Mouse (Mus musculus) frontal cortex, postnatal 25 days (tissue): Measurements from ENCODE around the gene Ano8.
A peak's percentile ranks its signal among the peaks of the same experiment; 100 is the strongest.

ENCODE experiments used
- DNase-seq, 2 experiments: peaks; one replicate each; pipeline ENCODE4 v3.0.0; 2022; ENCODE audit warnings: low spot score in 2 of 2

The Ano8 gene

DNA sequence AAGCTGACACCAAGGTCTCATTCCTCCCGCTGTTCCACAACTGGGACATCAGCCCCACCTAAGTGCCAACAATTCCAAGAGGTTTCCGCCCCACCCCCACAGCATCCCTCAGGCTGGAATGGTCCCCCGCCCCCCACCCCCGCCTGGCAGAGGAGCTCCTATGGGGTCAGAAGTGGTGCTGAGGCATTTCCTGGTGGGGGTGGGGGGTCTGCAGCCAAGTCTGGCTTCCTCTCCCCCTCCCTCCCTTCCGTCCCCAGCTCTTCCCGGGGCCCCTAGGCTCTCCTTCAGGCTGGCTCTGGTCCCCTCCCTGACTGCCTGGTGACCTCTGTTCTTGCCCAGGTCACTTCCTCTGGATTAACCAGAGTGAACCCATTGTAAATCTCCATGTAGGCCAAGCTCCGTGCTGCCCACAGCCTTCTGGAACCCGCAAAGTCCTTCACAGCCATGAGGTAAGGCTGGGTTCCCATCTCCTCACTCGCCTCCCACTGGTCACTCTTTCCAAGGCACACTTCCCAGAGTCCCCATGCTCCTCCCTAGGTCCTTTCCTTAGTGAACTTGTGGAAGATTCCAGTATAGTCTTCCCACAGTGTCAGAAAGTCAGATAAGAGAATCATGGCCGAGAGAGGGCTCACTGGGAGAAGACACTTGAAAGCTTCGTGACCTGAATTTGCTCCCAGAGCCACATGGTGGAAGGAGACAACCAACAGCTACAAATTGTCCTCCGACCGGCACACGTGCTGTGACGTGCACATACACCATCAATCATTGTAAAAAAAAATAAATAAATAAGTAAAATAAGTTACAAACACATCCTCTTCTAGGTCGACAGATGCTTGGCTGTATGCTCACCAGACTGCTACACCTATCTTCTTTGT is 13.3 kb upstream of the Ano8 start:
- DNase-seq: no peak

DNA sequence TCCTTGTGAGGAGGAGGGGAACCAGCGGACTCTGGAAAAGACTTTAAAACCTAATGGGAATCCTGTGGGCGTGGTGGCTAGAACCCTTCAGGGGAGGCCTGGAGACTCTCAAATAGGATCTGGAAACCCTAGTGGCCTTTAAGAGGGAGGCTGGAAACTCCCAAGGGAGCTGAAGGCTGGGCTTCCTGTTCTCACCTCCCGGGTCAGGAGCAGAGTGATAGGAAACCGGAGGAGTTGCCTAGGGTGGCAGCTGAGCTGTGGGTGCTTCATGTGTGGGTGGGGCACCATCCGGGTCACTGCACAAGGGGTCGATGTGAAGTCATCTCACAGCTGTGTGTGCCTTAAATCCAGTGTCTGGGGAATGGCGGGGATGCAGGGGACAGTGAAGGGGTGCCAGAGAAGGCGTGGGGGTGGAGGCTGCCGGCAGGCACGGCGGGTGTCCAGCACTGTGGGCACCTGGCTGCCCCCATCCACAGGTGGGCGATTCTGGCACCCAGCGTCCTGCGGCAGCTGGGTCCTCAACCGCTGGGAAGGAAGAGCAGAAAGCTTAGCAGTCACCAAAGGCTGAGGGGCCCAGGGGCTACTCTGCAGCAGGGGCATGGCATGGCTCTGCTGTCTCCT is 12.2 kb upstream of the Ano8 start:
- no peak for DNase-seq

GRCm38 (mm10) chr8:71497077-71497645 is 11.4 kb upstream of the Ano8 start:
- DNase-seq: no peak

- no peak for DNase-seq
These were observed 10.7 kb upstream of the Ano8 start for GRCm38 (mm10) chr8:71496481-71496880.

DNA sequence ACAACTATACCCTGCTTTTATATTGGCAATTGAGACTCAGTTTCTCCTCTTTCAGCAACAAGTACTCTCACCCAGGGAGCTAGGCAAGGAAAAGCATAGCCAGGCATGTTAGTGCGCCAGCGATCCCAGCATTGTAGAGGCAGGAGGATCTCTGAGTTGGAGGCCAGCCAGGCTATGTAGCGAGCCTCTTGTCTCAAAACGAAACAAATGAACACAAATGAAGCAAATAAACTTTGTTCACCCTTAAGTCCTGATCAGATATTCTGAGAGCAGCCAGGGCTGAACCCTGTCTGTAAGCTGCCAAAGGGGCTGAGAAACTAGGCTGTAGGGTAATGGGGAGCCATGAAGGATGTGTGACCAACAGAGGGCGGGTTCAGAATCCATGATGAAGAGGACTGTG is 10.0 kb upstream of the Ano8 start:
- no peak for DNase-seq

GRCm38 (mm10) chr8:71495039-71495438 is 9.3 kb upstream of the Ano8 start:
- DNase-seq: peak; percentile 63 to 68

DNA sequence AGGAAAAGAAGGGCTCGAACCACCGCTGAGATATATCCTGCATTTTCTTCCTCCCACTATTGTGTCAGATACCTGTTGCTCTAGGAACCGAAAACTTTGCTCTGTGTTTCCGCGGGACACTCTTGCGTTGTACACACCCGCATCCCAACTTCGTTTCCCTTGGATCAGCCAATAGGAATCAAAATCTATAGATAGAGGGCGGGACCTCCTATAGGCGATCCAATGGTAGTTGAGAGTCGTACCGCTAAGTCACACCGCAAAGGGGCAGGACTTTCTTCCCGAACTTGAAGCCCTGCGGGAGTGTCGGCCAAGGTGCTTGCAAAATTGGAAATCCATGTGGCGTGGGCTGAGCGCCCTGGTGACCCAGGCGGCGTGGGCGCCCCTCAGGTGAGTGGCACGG is 2.7 kb upstream of the Ano8 start:
- peak in 1 of 2 experiments; percentile 75 for DNase-seq

DNA sequence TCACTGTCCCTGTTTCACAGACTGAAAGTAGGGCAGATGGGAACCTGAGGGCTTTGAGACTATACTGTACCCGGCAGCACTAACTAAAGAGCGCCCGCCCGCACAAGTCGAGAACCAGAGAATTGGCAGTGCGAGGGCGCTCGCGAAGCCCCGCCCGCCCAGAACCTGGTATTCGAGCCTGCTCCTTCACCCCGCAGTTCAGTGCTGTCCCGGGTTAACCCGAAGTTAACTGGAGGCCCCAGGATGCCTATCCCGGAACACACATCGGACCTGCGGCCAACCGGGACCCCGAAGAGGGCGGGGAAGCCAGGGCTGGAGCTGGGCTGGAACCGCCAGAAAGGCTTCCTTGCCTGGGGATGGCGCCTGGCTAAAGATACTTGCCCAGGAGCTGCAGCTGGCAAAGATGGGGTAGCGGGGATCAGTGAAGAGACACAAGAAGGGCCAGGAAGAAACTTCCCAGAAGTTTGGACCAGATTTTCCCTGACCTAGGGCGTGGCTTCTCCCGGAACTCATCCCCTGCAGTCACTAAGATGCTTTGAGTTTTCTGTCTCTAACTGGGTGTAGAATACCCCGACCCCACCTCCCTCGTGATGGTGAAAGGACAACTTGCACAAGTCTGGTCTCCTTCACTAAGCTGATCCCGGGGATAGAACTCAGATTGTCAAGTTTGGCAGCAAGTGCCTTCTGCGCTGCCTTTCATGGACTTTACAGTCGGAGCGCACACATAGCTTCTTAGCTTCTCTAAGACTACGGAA is 2.1 kb upstream of the Ano8 start, which contains the start of gene Gtpbp3:
TSS of gene Gtpbp3 (plus strand) at position 413 of the 755 bp plus-strand sequence.
- DNase-seq: peak; percentile 58 to 68

DNA sequence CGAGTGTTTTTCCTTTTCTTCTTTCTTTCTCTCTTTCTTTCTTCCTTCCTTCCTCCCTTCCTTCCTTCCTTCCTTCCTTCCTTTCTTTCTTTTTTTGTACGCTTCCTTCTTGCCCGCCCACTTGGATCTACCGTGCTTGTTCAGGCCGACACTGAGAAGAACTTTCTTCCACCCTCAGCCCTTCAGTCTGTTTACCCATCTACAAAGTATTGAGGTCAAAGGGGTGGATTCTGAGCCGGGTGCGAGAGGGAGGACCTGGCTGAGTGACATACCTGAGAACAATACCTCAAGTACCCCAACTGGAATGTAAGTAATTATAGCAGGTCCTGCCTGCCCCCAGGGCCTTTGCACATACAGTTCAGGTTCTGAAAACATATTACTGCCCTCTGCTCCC is 370 bp upstream of the Ano8 start:
- DNase-seq: no peak

GRCm38 (mm10) chr8:71484736-71485135 is 1.0 kb downstream of the Ano8 start:
- DNase-seq: no peak

DNA sequence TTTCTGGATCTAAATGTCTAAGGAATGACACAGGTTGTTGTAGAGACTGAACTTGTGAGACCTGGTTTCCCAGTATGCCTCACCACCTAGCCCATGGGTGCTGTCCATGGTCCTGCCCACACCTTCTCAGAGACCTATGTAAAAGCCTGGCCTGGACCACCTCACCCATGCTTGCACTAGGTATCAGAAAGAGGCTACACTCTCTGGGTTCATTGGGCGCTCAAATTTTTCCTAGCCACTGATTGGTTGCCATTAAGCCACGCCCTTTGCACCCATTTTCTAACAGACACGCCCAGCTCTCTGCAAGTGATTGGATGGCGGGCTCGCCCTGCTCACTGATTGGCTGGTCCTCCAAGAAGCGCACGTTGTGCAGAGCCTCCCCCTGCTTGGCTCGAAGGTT is 1.8 kb downstream of the Ano8 start:
- DNase-seq: no peak

GRCm38 (mm10) chr8:71478943-71479342 is 6.8 kb downstream of the Ano8 start:
- DNase-seq: no peak

DNA sequence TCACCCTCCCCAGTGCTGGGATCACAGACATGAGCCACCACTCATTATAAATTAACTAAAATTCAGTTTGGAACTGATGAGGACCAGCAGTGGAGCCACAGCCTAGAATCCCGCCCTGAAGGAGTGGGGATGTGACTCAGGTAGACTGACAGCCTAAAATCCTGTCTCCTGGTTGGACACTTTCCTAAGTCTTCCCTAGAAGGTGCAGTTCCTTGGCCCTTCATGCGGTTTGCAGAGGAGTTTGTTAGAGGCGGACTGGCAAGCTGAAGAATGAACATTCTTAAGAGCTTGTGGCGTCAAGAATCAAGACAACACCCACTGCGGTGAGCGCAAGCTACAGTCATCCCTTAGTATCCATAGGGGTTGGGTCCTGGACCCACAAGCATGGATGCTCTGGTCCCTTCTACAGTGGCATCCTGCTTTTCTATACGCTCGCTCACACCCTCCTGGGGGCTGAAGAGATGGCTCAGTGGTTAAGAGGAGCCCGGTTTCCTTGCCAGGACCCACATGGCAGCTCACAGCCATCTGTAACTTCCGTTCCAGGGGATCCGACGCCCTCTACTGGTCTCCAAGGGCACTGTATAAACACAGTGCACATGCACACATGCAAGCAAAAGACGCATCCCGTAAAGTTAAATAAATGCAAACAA is 8.4 kb downstream of the Ano8 start:
- DNase-seq: no peak

- DNase-seq: peak in 1 of 2 experiments; percentile 64
These were observed 9.4 kb downstream of the Ano8 start for GRCm38 (mm10) chr8:71476099-71476940.

DNA sequence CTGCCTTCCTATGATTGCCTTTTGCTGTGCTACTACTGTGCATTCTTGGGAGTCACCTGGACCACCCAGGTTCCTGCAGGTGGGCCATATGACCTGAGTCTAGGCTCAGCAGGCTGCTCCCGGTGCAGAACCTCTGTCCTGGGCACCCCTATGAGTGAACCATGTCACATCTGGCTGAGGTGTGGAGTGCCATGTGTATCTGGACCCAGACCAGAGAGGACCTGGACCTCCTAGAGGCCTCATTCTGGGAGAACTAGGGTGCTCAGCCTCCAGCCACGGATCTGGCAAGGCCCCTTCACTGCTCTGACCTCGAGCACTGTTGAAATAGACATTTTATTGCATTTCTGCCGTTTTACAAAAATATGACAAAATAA is 10.1 kb downstream of the Ano8 start:
- DNase-seq: no peak

DNA sequence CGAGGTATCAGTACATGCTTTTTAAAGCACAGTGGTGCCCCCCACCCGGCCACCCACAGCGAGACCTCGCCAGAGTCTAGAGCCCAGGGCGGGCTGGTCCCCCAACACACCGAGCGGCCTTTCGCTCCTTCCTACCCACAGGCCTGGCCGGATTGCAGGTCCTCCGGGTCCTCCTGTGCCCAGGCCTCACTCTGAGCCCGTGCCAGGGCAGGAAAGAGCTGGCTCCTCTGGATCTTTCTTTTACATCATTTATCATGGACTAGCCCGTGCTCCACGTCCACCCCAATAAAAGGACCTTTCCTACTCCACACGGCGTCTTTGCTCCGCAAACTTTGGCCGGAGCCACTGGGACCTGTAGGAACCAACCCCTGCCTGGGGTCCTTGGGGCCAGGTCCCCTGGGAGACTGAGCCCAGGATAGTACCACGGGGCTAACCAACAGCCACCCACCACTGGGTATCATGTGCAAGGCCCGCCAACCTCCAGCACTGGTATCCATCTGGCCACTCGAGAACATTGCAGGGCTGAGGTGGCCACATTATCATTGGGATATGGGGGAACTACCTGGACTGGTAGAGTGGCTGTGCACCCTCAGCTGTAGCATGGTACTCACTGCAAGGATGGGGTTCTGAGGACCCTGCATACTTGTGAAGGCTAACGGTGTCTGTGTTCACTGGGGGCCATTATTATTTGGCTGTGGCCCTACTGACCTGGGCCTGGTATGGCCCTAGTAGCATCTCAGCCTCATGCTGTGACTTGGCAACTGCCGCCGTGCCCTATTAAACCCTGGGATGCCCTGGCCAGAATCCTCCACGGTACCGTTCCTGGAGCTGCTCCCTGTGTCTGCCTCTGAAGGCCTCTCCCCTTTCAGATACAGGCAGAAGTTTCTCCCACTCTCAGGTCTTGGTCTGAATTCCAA is 10.7 kb downstream of the Ano8 start:
- DNase-seq: no peak

DNA sequence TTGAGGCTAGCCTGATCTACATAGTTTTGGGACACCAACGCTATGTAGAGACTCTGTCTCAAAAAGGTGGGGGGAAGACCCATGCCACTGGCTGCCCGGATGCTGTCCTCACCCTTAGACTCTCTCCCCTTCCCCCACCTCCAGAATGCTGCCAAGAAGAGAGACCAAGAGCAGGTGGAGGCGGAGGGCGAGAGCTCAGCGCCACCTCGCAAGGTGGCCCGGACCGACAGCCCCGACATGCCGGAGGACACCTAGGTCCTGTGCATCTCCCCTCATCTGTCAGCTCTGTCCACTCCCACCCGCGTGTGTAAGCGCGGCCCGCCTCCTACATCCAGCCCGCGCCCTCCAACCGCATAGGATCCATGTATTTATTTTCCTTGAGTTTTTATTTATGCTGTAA is 11.4 kb downstream of the Ano8 start:
- DNase-seq: no peak

GRCm38 (mm10) chr8:71472601-71473386 is 13.0 kb downstream of the Ano8 start:
- DNase-seq: no peak

GRCm38 (mm10) chr8:71471861-71472260 is 13.9 kb downstream of the Ano8 start:
- DNase-seq: no peak
